Mouse (Mus musculus) olfactory bulb, adult 2 months (tissue): ENCODE results near the gene E130218I03Rik. TPM values are rescaled to one million over a fixed set of nuclear protein-coding genes. Genes with fewer than 3 reads are reported as not detected.

ENCODE experiments used
- H3K27ac ChIP-seq: fragments of 200-500 bp; 2 replicates; pipeline ENCODE4 v1.5.1; 2012; ENCODE audit warnings: low read depth, low read length; ENCODE audit not compliant: insufficient read depth
- H3K4me1 ChIP-seq: fragments of 200-500 bp; 2 replicates; pipeline ENCODE4 v1.6.1; 2012; ENCODE audit warnings: low read length; ENCODE audit not compliant: control insufficient read depth, insufficient read depth
- H3K4me3 ChIP-seq: fragments of 200-500 bp; 2 replicates; pipeline ENCODE4 v1.5.1; 2012; ENCODE audit warnings: mild to moderate bottlenecking, low read depth, low read length, moderate library complexity; ENCODE audit not compliant: insufficient read depth
- CTCF ChIP-seq: fragments of 200-500 bp; IDR thresholded peaks from 2 replicates; pipeline ENCODE4 v1.5.1; 2012; ENCODE audit warnings: low read depth, mild to moderate bottlenecking, low read length, moderate library complexity; ENCODE audit not compliant: insufficient read depth
- POLR2A ChIP-seq: fragments of 200-500 bp; IDR thresholded peaks from 2 replicates; pipeline ENCODE4 v1.6.1; 2012; ENCODE audit warnings: mild to moderate bottlenecking, low read depth, low read length, moderate library complexity; ENCODE audit not compliant: insufficient read depth
- WGBS: fragments of 180-500 bp; shearing (Covaris S2); methylation state at CpG from one replicate; pipeline ENCODE4 v1.1.7; 2018; 5-methylcytosine and 5-hydroxymethylcytosine counted together
- polyA plus RNA-seq: library from polyadenylated mRNA; stranded (reverse); fragments of >200 nt; gene quantifications from 2 replicates; pipeline ENCODE4 v1.2.4, GENCODE M21; 2012; ENCODE audit warnings: low replicate concordance; ENCODE audit not compliant: missing spikeins, insufficient read depth, insufficient read length

E130218I03Rik gene
- polyA plus RNA-seq, 1 experiment = not detected

- WGBS = 1% methylated on average over 91 of the region's 91 CpGs
- Histone ChIP-seq H3K4me1 (peaks cover 23% of the 10 kb centered on the region), H3K27ac (no peak overlapping the region), H3K4me3 (peak overlapping the region; percentile 54)
- TF ChIP-seq CTCF = no peak
- TF ChIP-seq POLR2A = no peak
These were observed 8.0 kb downstream of the E130218I03Rik start for GRCm38 (mm10) chr4:134251241-134252130.

GRCm38 (mm10) chr4:134252131-134252910 lies 8.9 kb downstream of the E130218I03Rik start:
- Histone ChIP-seq H3K27ac (no peak overlapping the region), H3K4me1 (peaks cover 23% of the 10 kb centered on the region), H3K4me3 (peak overlapping the region; percentile 54)
- TF ChIP-seq CTCF (no peak), POLR2A (no peak)
- WGBS = 20% methylated on average over 22 of the region's 22 CpGs

DNA sequence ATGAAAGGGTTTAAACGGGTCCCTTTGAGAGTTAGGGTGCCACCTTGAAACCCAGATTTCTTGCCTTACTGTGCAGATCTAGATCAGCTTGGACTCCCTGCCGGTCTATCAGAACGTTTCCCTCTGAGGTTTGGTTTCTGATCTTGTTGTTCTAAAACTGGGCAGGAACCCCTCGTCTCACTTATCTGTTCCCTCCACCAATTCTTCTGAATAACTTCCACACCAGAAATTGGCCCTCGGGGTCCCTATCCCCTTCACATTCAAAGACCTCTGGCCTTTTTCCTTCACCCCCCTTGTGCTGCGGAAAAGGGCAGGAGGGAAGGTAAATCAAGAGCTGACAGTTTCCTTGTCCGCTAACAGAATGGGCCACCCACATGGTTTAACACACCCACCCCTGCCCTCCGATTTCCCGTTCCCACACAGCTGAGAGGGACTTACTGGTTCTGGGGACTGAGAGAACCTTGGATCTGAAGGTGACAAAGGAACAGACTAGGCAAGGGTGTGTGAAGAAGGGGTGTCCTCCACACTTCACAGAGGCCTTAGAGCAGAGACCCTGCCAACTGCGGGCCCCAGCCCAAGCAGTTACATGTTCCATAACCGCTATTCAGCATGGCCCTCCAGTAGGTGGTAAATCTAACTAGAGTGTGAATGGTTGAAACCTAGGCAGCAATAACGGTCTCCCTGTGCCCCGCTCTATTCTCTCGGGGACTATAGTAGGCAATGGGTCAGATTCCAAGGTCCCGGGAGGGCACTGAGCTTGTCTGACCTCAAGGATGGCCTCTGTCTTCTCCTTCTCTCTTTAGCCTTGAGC lies 9.7 kb downstream of the E130218I03Rik start:
- H3K4me1 ChIP-seq = peaks cover 23% of the 10 kb centered on the region
- TF ChIP-seq CTCF = no peak
- WGBS = 46% methylated on average over 15 of the region's 15 CpGs
- no peak overlapping the region for H3K4me3 ChIP-seq
- no peak overlapping the region for H3K27ac ChIP-seq

- 18% methylated on average over 13 of the region's 13 CpGs for whole genome bisulfite sequencing
- H3K4me1 ChIP-seq = peaks cover 23% of the 10 kb centered on the region
- TF ChIP-seq POLR2A (no peak), CTCF (no peak)
- H3K27ac ChIP-seq = no peak within 1 kb of the TSS
- H3K4me3 ChIP-seq = no peak within 1 kb of the TSS
These were observed 10.4 kb downstream of the E130218I03Rik start, which contains the start of gene Grrp1 for GRCm38 (mm10) chr4:134253722-134254324. Gene Grrp1 (minus strand): TSS chr4:134254106.

GRCm38 (mm10) chr4:134254835-134255234 lies 11.4 kb downstream of the E130218I03Rik start:
- no peak for TF ChIP-seq CTCF

GRCm38 (mm10) chr4:134255854-134256253 lies 12.4 kb downstream of the E130218I03Rik start:
- 52% methylated on average over 4 of the region's 4 CpGs for WGBS
- Histone ChIP-seq H3K4me1 (peaks cover 12% of the 10 kb centered on the region), H3K4me3 (no peak overlapping the region), H3K27ac (no peak overlapping the region)
- TF ChIP-seq POLR2A (no peak), CTCF (no peak)

More at GRCm38 (mm10) chr4:134254835-134255234, 11.4 kb downstream of the E130218I03Rik start:
- WGBS = 47% methylated on average over 3 of the region's 3 CpGs
- Histone ChIP-seq H3K27ac (no peak overlapping the region), H3K4me3 (no peak overlapping the region), H3K4me1 (peaks cover 18% of the 10 kb centered on the region)

GRCm38 (mm10) chr4:134256407-134257197 lies 13.1 kb downstream of the E130218I03Rik start:
- Histone ChIP-seq H3K4me3 (no peak overlapping the region), H3K4me1 (peaks cover 5% of the 10 kb centered on the region), H3K27ac (no peak overlapping the region)
- 56% methylated on average over 19 of the region's 19 CpGs for WGBS
- TF ChIP-seq POLR2A (no peak), CTCF (no peak)
